Mouse (Mus musculus) CH12.LX (cell line): ENCODE data around the gene Epb41. TPM values are rescaled to one million over a fixed set of nuclear protein-coding genes. Genes with fewer than 3 reads are reported as not detected.

ENCODE experiments used
- DNase-seq: peaks from one replicate; pipeline ENCODE4 v3.0.0-alpha.2; 2013; ENCODE audit errors: extremely low read depth
- H3K27ac ChIP-seq: 2 replicates; pipeline ENCODE4 v1.5.1; 2012; ENCODE audit warnings: low read depth, mild to moderate bottlenecking, control low read depth, moderate library complexity; ENCODE audit not compliant: insufficient read depth
- H3K27me3 ChIP-seq: replicated peaks from 2 replicates; pipeline ENCODE3; 2012; ENCODE audit warnings: inconsistent platforms
- H3K36me3 ChIP-seq, 2 experiments: replicated peaks in 1 of 2; 2 replicates each; pipeline versions ENCODE3 to v1.6.1; 2012; ENCODE audit warnings: inconsistent platforms in 1 of 2, low read length in 1 of 2, mild to moderate bottlenecking in 1 of 2, mixed read lengths in 1 of 2, moderate library complexity in 1 of 2; ENCODE audit not compliant: control insufficient read depth in 1 of 2, insufficient read depth in 1 of 2
- H3K4me1 ChIP-seq, 2 experiments: 2 replicates each; pipeline ENCODE4 v1.6.1; 2012; ENCODE audit warnings: inconsistent platforms in 1 of 2, moderate library complexity in 1 of 2; ENCODE audit not compliant: insufficient read depth in 2 of 2, control insufficient read depth in 1 of 2
- H3K4me2 ChIP-seq: 2 replicates; pipeline ENCODE4 v1.6.1; 2012; ENCODE audit warnings: low read depth, mild to moderate bottlenecking, control low read depth; ENCODE audit not compliant: poor library complexity, insufficient read depth, severe bottlenecking
- H3K4me3 ChIP-seq, 3 experiments: fragments of 150-350 bp in 1 of 3; sonication (generic) in 1 of 3; replicated peaks in 1 of 3; 2 replicates each; pipeline versions ENCODE3 to v1.5.1; 2011 to 2012; ENCODE audit warnings: low read depth in 2 of 3, low read length in 2 of 3, mild to moderate bottlenecking in 2 of 3, moderate library complexity in 2 of 3, control low read depth in 1 of 3, improper control_type of control experiment in 1 of 3, inconsistent platforms in 1 of 3, mixed read lengths in 1 of 3; ENCODE audit not compliant: poor library complexity in 1 of 3
- H3K79me2 ChIP-seq: replicated peaks from 2 replicates; pipeline ENCODE4 v1.6.1; 2012; ENCODE audit warnings: mild to moderate bottlenecking, moderate library complexity; ENCODE audit not compliant: control insufficient read depth, poor library complexity, insufficient read depth, severe bottlenecking; ENCODE audit errors: extremely low read depth
- H3K9ac ChIP-seq: 2 replicates; pipeline ENCODE4 v1.6.1; 2012; ENCODE audit warnings: low read depth, mild to moderate bottlenecking, control low read depth, moderate library complexity; ENCODE audit not compliant: insufficient read depth
- H3K9me3 ChIP-seq: replicated peaks from 2 replicates; pipeline ENCODE3; 2012; ENCODE audit warnings: low read length, inconsistent platforms, mixed read lengths
- CHD2 ChIP-seq: IDR thresholded peaks from 2 replicates; pipeline ENCODE4 v1.6.1; 2011; ENCODE audit warnings: low read length, improper control_type of control experiment
- E2F4 ChIP-seq: IDR thresholded peaks from 2 replicates; pipeline ENCODE4 v1.6.1; 2011; ENCODE audit warnings: low read depth, low read length, improper control_type of control experiment; ENCODE audit not compliant: insufficient replicate concordance
- EP300 ChIP-seq: IDR thresholded peaks from 2 replicates; pipeline ENCODE4 v1.6.1; 2011; ENCODE audit warnings: low read length, improper control_type of control experiment
- GABPA ChIP-seq: IDR thresholded peaks from 2 replicates; pipeline ENCODE4 v1.6.1; 2012; ENCODE audit warnings: low read depth, low read length, improper control_type of control experiment, inconsistent platforms; ENCODE audit not compliant: insufficient replicate concordance
- JUN ChIP-seq: IDR thresholded peaks from 2 replicates; pipeline ENCODE4 v1.6.1; 2011; ENCODE audit warnings: low read depth, mild to moderate bottlenecking, low read length, improper control_type of control experiment, moderate library complexity; ENCODE audit not compliant: insufficient read depth
- KAT2A ChIP-seq: IDR thresholded peaks from 2 replicates; pipeline ENCODE4 v1.6.1; 2012; ENCODE audit warnings: low read length, improper control_type of control experiment, inconsistent platforms; ENCODE audit not compliant: insufficient replicate concordance
- MAFK ChIP-seq: IDR thresholded peaks from 2 replicates; pipeline ENCODE4 v1.6.1; 2011; ENCODE audit warnings: low read length, improper control_type of control experiment; ENCODE audit not compliant: insufficient replicate concordance
- MAX ChIP-seq: IDR thresholded peaks from 2 replicates; pipeline ENCODE4 v1.6.1; 2011; ENCODE audit warnings: low read length, improper control_type of control experiment
- MEF2A ChIP-seq: IDR thresholded peaks from 2 replicates; pipeline ENCODE4 v1.6.1; 2014; ENCODE audit warnings: low read depth, mild to moderate bottlenecking, inconsistent platforms, low read length, improper control_type of control experiment, borderline replicate concordance
- MXI1 ChIP-seq: IDR thresholded peaks from 2 replicates; pipeline ENCODE4 v1.6.1; 2011; ENCODE audit warnings: mild to moderate bottlenecking, low read depth, low read length, improper control_type of control experiment
- MYC ChIP-seq: IDR thresholded peaks from 2 replicates; pipeline ENCODE4 v1.6.1; 2011; ENCODE audit warnings: low read depth, mild to moderate bottlenecking, improper control_type of control experiment, low read length
- SIN3A ChIP-seq: IDR thresholded peaks from 2 replicates; pipeline ENCODE4 v1.6.1; 2012; ENCODE audit warnings: low read length, improper control_type of control experiment, inconsistent platforms
- UBTF ChIP-seq: IDR thresholded peaks from 2 replicates; pipeline ENCODE4 v1.6.1; 2012; ENCODE audit warnings: low read depth, mild to moderate bottlenecking, inconsistent platforms, low read length, improper control_type of control experiment, moderate library complexity
- ZC3H11A ChIP-seq: IDR thresholded peaks from 2 replicates; pipeline ENCODE4 v1.6.1; 2012; ENCODE audit warnings: low read depth, mild to moderate bottlenecking, inconsistent platforms, low read length, improper control_type of control experiment
- ZKSCAN1 ChIP-seq: IDR thresholded peaks from 2 replicates; pipeline ENCODE4 v1.6.1; 2012; ENCODE audit warnings: low read depth, inconsistent platforms, low read length, improper control_type of control experiment, borderline replicate concordance
- ZMIZ1 ChIP-seq: IDR thresholded peaks from 2 replicates; pipeline ENCODE4 v1.6.1; 2012; ENCODE audit warnings: low read depth, mild to moderate bottlenecking, inconsistent platforms, low read length, improper control_type of control experiment
- ZNF384 ChIP-seq: IDR thresholded peaks from 2 replicates; pipeline ENCODE4 v1.6.1; 2012; ENCODE audit warnings: low read depth, low read length, improper control_type of control experiment, inconsistent platforms
- dilution Hi-C: fragments of 300-500 bp; cut with MboI; formaldehyde crosslinking; loops from 2 replicates; pipeline ENCODE4 v1.14.3; 2020; ENCODE audit warnings: low sequenced_read_pairs; ENCODE audit not compliant: extremely low pct_unique_long_range_greater_than_20kb, extremely low pct_ligation_motif_present
- in situ Hi-C: fragments of 300-500 bp; cut with MboI; formaldehyde crosslinking; loops from 3 replicates; pipeline ENCODE4 v1.14.3; 2019; ENCODE audit warnings: low sequenced_read_pairs, low pct_ligation_motif_present, low pct_unique_long_range_greater_than_20kb, mixed read lengths
- polyA plus RNA-seq: library from polyadenylated mRNA; unstranded; fragments of >175 nt; gene quantifications from 2 replicates; pipeline ENCODE4 v1.2.1, GENCODE M21; 2012; ENCODE audit warnings: low read depth; ENCODE audit not compliant: insufficient read length
- total RNA-seq, 2 experiments: library from RNA; depleted of rRNA; stranded (reverse); fragments of 300-350 nt in 1 of 2; fragments of >200 nt in 1 of 2; gene quantifications; 2 replicates each; pipeline ENCODE4 v1.2.3; 2012 to 2014

The Epb41 gene
- total and polyA plus RNA-seq, 3 experiments = 7.1 to 21.6 (median 10.0) TPM

GRCm38 (mm10) chr4:132011619-132012018, 63.5 kb downstream of the Epb41 start:
- Histone ChIP-seq H3K9ac (no peak overlapping the region), H3K27me3 (no peaks in the 10 kb centered on the region), H3K36me3 (peaks cover 0 to 4% of the 10 kb centered on the region in 2 experiments), H3K4me2 (no peak overlapping the region), H3K79me2 (no peaks in the 10 kb centered on the region), H3K4me1 (peaks cover 0 to 9% of the 10 kb centered on the region in 2 experiments; a peak in 2 of 4 replicates), H3K4me3 (no peak overlapping the region), H3K9me3 (no peaks in the 10 kb centered on the region), H3K27ac (no peak overlapping the region)
- no peak for DNase-seq
- TF ChIP-seq MYC (no peak), KAT2A (no peak), E2F4 (no peak), JUN (no peak), SIN3A (no peak)
- in situ Hi-C loops = no loop called here
- dilution Hi-C loops = no loop called here

- no peak overlapping the region for H3K4me3 ChIP-seq
- TF ChIP-seq MAFK (no peak), MXI1 (no peak), UBTF (no peak), CHD2 (no peak), ZNF384 (no peak), EP300 (no peak), MAX (no peak), ZC3H11A (no peak)
- in situ Hi-C loops (no loop called here), dilution Hi-C loops (no loop called here)
- H3K9ac ChIP-seq = no peak overlapping the region
- no peak overlapping the region for H3K27ac ChIP-seq
- H3K9me3 ChIP-seq = no peaks in the 10 kb centered on the region
- H3K4me1 ChIP-seq = peaks cover 0 to 9% of the 10 kb centered on the region in 2 experiments; a peak in 2 of 4 replicates
- no peaks in the 10 kb centered on the region for H3K27me3 ChIP-seq
- DNase-seq = no peak
- no peak overlapping the region for H3K4me2 ChIP-seq
- no peaks in the 10 kb centered on the region for H3K79me2 ChIP-seq
- peaks cover 0 to 10% of the 10 kb centered on the region in 2 experiments for H3K36me3 ChIP-seq
Observed at GRCm38 (mm10) chr4:132010416-132010815, 64.7 kb downstream of the Epb41 start.

- no peak overlapping the region for H3K27ac ChIP-seq
- no peaks in the 10 kb centered on the region for H3K79me2 ChIP-seq
- no peak overlapping the region for H3K4me2 ChIP-seq
- H3K4me3 ChIP-seq = no peak overlapping the region
- in situ Hi-C loops = no loop called here
- H3K27me3 ChIP-seq = no peaks in the 10 kb centered on the region
- H3K9me3 ChIP-seq = no peaks in the 10 kb centered on the region
- TF ChIP-seq ZMIZ1 = no peak
- no peak for TF ChIP-seq MEF2A
- no peak for TF ChIP-seq ZKSCAN1
- no peak for TF ChIP-seq MAFK
- no peak for TF ChIP-seq JUN
- no peak for TF ChIP-seq GABPA
- no peak for TF ChIP-seq KAT2A
- TF ChIP-seq, all 38 proteins: peak for 0
- no peak for DNase-seq
- Histone ChIP-seq H3K9ac (no peak overlapping the region), H3K36me3 (peaks cover 0 to 20% of the 10 kb centered on the region in 2 experiments), H3K4me1 (peaks cover 0 to 9% of the 10 kb centered on the region in 2 experiments; a peak in 2 of 4 replicates)
- dilution Hi-C loops = no loop called here
Observed at GRCm38 (mm10) chr4:132008191-132008590, 66.9 kb downstream of the Epb41 start.
